Mouse (Mus musculus) myocyte (in vitro differentiated cells): Measurements from ENCODE around the gene Nt5c1a. TPM values are rescaled to one million over a fixed set of nuclear protein-coding genes. Genes with fewer than 3 reads are reported as not detected.

Experiments
- H3K27me3 ChIP-seq: one replicate; pipeline ENCODE4 v1.6.1; 2011; ENCODE audit not compliant: control insufficient read depth, insufficient read depth, insufficient read length
- H3K36me3 ChIP-seq: one replicate; pipeline ENCODE4 v1.6.1; 2011; ENCODE audit not compliant: control insufficient read depth, insufficient read depth
- H3K4me2 ChIP-seq: one replicate; pipeline ENCODE4 v1.6.1; 2011; ENCODE audit warnings: low read depth, control low read depth
- H3K4me3 ChIP-seq: one replicate; pipeline ENCODE4 v1.5.1; 2011; ENCODE audit warnings: mild to moderate bottlenecking, control low read depth, moderate library complexity
- H3K79me2 ChIP-seq: one replicate; pipeline ENCODE4 v1.6.1; 2011; ENCODE audit not compliant: control insufficient read depth, insufficient read depth
- H3ac ChIP-seq: one replicate; pipeline ENCODE4 v1.6.1; 2011; ENCODE audit not compliant: control insufficient read depth, insufficient read length
- CEBPB ChIP-seq: IDR thresholded peaks from 2 replicates; pipeline ENCODE4 v1.6.1; 2011; ENCODE audit warnings: mild to moderate bottlenecking, moderate library complexity; ENCODE audit not compliant: poor library complexity, insufficient read depth, severe bottlenecking
- E2F4 ChIP-seq: IDR thresholded peaks from one replicate; pipeline ENCODE4 v1.6.1; 2011; ENCODE audit warnings: mild to moderate bottlenecking, control low read depth, moderate library complexity; ENCODE audit not compliant: insufficient read depth
- MAX ChIP-seq: IDR thresholded peaks from one replicate; pipeline ENCODE4 v1.6.1; 2011; ENCODE audit warnings: low read depth, mild to moderate bottlenecking, control low read depth
- MYOD1 ChIP-seq, 3 experiments: IDR thresholded peaks; one replicate each; pipeline ENCODE4 v1.6.1; 2011; ENCODE audit warnings: control low read depth in 2 of 3, low read depth in 2 of 3, mild to moderate bottlenecking in 2 of 3, moderate library complexity in 1 of 3; ENCODE audit not compliant: insufficient read length in 2 of 3, control insufficient read depth in 1 of 3
- MYOG ChIP-seq, 3 experiments: IDR thresholded peaks; one replicate each; pipeline ENCODE4 v1.6.1; 2011; ENCODE audit warnings: control low read depth in 2 of 3, low read depth in 2 of 3, mild to moderate bottlenecking in 2 of 3; ENCODE audit not compliant: insufficient read length in 2 of 3, control insufficient read depth in 1 of 3, insufficient read depth in 1 of 3
- POLR2A ChIP-seq: IDR thresholded peaks from one replicate; pipeline ENCODE4 v1.6.1; 2011; ENCODE audit warnings: low read depth, mild to moderate bottlenecking, control low read depth, moderate library complexity; ENCODE audit not compliant: insufficient read length
- POLR2AphosphoS2 ChIP-seq: IDR thresholded peaks from one replicate; pipeline ENCODE4 v1.6.1; 2011; ENCODE audit warnings: low read depth, control low read depth; ENCODE audit not compliant: insufficient read length
- SRF ChIP-seq: IDR thresholded peaks from one replicate; pipeline ENCODE4 v1.6.1; 2011; ENCODE audit warnings: low read depth; ENCODE audit not compliant: control insufficient read depth, insufficient read length
- TCF12 ChIP-seq: IDR thresholded peaks from one replicate; pipeline ENCODE4 v1.6.1; 2011; ENCODE audit warnings: mild to moderate bottlenecking, control low read depth; ENCODE audit not compliant: poor library complexity, insufficient read depth, severe bottlenecking
- TCF3 ChIP-seq: IDR thresholded peaks from one replicate; pipeline ENCODE4 v1.6.1; 2011; ENCODE audit warnings: low read depth, control low read depth; ENCODE audit not compliant: insufficient read length
- USF1 ChIP-seq: IDR thresholded peaks from one replicate; pipeline ENCODE4 v1.6.1; 2011; ENCODE audit warnings: low read depth, mild to moderate bottlenecking, control low read depth, moderate library complexity
- polyA plus RNA-seq: library from polyadenylated mRNA; unstranded; fragments of >200 nt; fragmentation: generic; extraction: Trizol; gene quantifications from one replicate; pipeline ENCODE4 v1.2.1, GENCODE M21; 2012; ENCODE audit warnings: missing spikeins

Nt5c1a gene
- polyA plus RNA-seq, 1 experiment: not detected

DNA sequence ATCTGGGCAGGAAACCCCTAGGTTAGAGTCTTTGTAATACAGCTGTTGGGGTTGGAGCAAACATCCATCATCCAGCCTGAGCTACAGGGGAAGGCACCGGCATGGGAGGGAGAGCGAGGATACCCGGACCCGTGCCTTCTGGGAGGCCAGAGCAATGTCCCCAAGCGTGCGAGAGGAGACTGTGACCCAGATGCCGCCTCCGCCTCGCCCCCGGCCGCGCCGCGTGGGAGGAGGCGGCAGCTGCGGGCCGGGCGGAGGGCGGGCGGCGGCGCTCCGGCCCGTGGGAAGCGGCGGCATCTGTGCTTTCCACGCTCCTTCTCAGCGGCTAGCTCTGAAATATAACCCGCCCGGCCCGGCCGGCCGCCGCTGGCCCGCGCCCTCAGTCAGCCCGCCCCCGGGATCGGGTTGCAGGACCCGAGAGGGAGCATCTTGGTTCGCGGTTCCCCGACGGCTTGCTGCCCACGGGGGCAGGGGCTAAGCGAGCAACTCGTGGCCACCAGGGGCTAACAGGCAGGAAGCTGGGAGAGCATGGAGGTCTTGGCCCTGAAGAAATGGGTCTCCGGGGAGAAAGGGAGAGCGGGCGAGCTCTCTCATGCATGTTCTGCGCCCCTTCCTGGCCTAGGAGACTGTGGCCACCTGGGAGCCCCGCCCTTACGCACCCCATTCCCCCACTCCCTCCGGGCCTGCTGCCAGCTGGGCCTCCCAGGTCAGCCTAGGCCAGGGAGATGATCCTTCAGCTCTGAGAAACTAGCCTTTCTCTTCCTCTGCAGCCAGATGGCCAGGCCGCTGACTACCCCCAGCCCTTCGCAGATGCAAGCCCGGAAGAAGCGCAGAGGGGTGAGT lies 38.3 kb downstream of the Nt5c1a start:
- no peaks in the 10 kb centered on the region for H3K36me3 ChIP-seq
- no peak overlapping the region for H3ac ChIP-seq
- no peak overlapping the region for H3K4me3 ChIP-seq
- H3K4me2 ChIP-seq: peak overlapping the region; percentile 60
- TF ChIP-seq TCF12: peak; percentile 10
- TF ChIP-seq SRF: no peak
- TF ChIP-seq MYOG (IDR thresholded peaks at IDR 0.05; ENCODE audit: control insufficient read depth in 1 of 3, insufficient read depth in 1 of 3, insufficient read length in 2 of 3, low read depth in 2 of 3): peak in 2 of 3 experiments; percentile 60 to 78
- peak; percentile 32 for TF ChIP-seq TCF3
- TF ChIP-seq POLR2A: peak; percentile 28
- TF ChIP-seq E2F4: no peak
- peak in 2 of 3 experiments; percentile 82 to 95 for TF ChIP-seq MYOD1 (IDR thresholded peaks at IDR 0.05; ENCODE audit: control insufficient read depth in 1 of 3, insufficient read length in 2 of 3, low read depth in 2 of 3)
- H3K79me2 ChIP-seq: peaks cover 16% of the 10 kb centered on the region
- no peaks in the 10 kb centered on the region for H3K27me3 ChIP-seq

DNA sequence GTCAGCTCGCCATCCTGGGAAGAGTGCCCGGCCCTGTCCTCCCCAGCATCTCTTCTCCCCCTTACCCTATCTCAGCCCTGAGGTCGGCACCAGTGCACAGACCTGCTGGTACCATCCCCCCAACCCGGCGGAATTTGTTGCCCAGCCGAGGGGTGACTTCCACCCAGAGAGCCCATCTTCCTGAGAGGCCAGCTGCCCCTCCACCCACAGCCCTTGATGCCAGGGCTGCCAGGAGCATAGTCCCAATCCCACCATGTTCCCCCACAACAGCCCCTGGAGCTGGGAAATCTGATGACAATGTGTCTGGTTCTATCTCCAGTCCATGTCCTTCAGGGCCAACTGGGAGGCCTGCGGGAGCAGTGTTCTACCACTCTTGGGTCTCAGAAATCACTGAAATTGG lies 44.9 kb downstream of the Nt5c1a start:
- Histone ChIP-seq H3K27me3 (no peaks in the 10 kb centered on the region), H3K36me3 (no peaks in the 10 kb centered on the region), H3K4me3 (no peak overlapping the region), H3K79me2 (no peaks in the 10 kb centered on the region), H3ac (no peak overlapping the region), H3K4me2 (peak overlapping the region; percentile 52)
- TF ChIP-seq SRF: no peak
- no peak for TF ChIP-seq USF1
- TF ChIP-seq POLR2AphosphoS2: no peak
- TF ChIP-seq CEBPB: no peak
- no peak for TF ChIP-seq MAX
- no peak for TF ChIP-seq MYOG (IDR thresholded peaks at IDR 0.05; ENCODE audit: control insufficient read depth in 1 of 3, insufficient read depth in 1 of 3, insufficient read length in 2 of 3, low read depth in 2 of 3)
- no peak for TF ChIP-seq E2F4

DNA sequence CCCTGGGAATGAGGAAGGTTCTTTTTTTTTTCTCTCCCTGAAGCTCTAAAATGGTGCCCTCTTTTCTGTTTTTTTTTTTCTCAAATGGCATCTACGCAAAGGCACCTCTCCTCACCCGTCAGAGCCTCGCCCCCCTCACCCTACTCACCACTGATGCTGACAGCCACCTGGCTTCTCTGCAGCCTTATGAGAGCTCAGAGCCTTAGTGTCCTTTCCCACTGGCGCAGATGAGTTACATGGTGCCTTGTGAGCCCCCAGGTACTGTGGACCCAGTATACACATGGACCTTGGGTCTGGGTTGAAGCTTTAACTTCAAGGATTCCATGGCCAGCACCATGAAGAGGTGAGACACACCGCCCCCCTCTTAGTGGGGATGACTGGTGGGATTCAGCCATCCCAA lies 45.3 kb downstream of the Nt5c1a start:
- no peaks in the 10 kb centered on the region for H3K36me3 ChIP-seq
- no peaks in the 10 kb centered on the region for H3K27me3 ChIP-seq
- peak overlapping the region; percentile 52 for H3K4me2 ChIP-seq
- H3K79me2 ChIP-seq: no peaks in the 10 kb centered on the region
- H3ac ChIP-seq: no peak overlapping the region
- H3K4me3 ChIP-seq: no peak overlapping the region
- no peak for TF ChIP-seq TCF3
- no peak for TF ChIP-seq POLR2A
- TF ChIP-seq MAX: no peak
- TF ChIP-seq TCF12: no peak
- TF ChIP-seq CEBPB: no peak

DNA sequence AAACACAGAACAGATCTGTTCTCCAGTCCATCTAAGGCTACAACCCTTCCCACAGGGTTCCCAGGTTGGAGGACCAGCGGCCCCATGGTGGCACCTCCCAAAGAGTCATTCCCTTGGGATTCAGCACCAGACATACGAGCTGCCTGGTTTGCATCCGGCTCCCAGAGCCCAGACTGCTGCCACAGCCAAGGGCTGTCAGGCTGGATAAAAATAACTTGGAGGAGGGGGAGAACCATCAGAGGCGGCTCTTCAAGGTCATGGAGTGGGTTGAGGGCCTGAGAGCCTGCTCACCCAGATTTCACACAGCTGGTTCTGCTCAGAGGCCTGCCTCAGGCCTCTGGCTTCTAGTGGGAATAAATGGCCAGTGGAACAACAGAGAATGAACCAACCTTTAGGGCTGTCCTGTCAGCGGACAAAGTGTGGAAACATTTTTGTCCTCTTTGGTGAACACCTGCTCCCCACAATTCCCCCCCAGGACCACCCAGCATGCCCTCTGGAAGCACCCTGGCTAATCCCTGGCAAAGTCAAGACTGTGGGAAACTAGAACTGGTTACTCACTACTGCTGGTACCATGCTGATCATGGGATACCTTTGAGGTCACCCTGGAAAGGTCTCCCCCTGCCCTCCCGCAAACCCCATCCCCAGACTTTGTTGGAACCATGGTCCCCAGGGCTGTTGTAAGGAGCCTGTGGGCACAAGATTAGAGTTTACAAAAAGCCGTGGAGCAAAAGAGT lies 46.0 kb downstream of the Nt5c1a start:
- TF ChIP-seq POLR2A (no peak), TCF3 (no peak), E2F4 (no peak), SRF (no peak), TCF12 (no peak), CEBPB (no peak), USF1 (no peak), MYOG (IDR thresholded peaks at IDR 0.05; ENCODE audit: control insufficient read depth in 1 of 3, insufficient read depth in 1 of 3, insufficient read length in 2 of 3, low read depth in 2 of 3) (no peak), POLR2AphosphoS2 (no peak), MYOD1 (IDR thresholded peaks at IDR 0.05; ENCODE audit: control insufficient read depth in 1 of 3, insufficient read length in 2 of 3, low read depth in 2 of 3) (no peak), MAX (no peak)
- Histone ChIP-seq H3K79me2 (no peaks in the 10 kb centered on the region), H3K4me2 (peak overlapping the region; percentile 52), H3K27me3 (no peaks in the 10 kb centered on the region), H3ac (no peak overlapping the region), H3K4me3 (no peak overlapping the region), H3K36me3 (no peaks in the 10 kb centered on the region)

DNA sequence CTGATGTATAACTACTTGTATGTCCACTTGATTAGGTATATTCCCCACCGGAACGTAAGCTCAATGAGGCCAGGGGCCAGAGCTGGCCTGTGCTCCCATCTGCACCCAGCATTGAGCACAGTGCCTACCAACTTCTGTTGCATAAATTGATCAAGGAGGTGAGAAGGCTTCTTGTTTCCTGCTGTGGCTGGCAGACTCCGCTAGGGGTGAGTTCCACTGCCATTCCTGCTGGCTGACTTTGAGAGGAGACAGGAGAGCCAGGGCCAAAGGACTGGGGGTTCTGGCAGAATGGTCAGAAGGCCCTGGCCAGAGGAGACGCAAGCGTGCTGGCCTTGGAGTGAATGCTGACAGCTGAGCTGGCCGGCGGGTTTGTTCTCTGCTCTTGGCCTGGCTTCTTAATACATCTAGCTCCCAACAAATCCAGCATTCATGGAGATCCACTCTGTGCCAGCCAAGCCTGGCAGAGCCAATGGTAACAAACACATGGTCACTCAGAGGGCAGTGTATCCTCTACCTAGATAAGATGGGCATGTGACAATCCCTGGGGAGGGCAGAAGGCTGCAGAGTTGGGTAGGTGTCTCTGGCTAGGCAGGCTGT lies 47.8 kb downstream of the Nt5c1a start:
- no peaks in the 10 kb centered on the region for H3K79me2 ChIP-seq
- H3K4me2 ChIP-seq: no peak overlapping the region
- no peak overlapping the region for H3ac ChIP-seq
- TF ChIP-seq POLR2AphosphoS2 (no peak), MYOD1 (IDR thresholded peaks at IDR 0.05; ENCODE audit: control insufficient read depth in 1 of 3, insufficient read length in 2 of 3, low read depth in 2 of 3) (no peak), E2F4 (no peak), CEBPB (no peak), MYOG (IDR thresholded peaks at IDR 0.05; ENCODE audit: control insufficient read depth in 1 of 3, insufficient read depth in 1 of 3, insufficient read length in 2 of 3, low read depth in 2 of 3) (no peak), SRF (no peak), POLR2A (peak; percentile 19)
- H3K4me3 ChIP-seq: no peak overlapping the region
- H3K27me3 ChIP-seq: no peaks in the 10 kb centered on the region
- no peaks in the 10 kb centered on the region for H3K36me3 ChIP-seq
